Mouse (Mus musculus) forebrain, embryonic 11.5 days (tissue): ENCODE data around the gene Dnajc5g. TPM values are rescaled to one million over a fixed set of nuclear protein-coding genes. Genes with fewer than 3 reads are reported as not detected.

Experiments used
- ATAC-seq: fragments of 200-750 bp; cut with Nextera tagmentation; replicated peaks from 2 replicates; pipeline ENCODE4 v1.8.0; 2017; ENCODE audit warnings: moderate TSS enrichment; ENCODE audit not compliant: low FRiP score
- DNase-seq: peaks from one replicate; pipeline ENCODE4 v3.0.0-alpha.2; 2017; ENCODE audit warnings: low spot score
- H3K27ac ChIP-seq: fragments of 300-500 bp; sonication (generic); 2 replicates; pipeline ENCODE4 v1.5.1; 2014; ENCODE audit warnings: low read depth, low read length
- H3K27me3 ChIP-seq: fragments of 300-500 bp; sonication (generic); 2 replicates; pipeline ENCODE4 v1.6.1; 2014; ENCODE audit warnings: mild to moderate bottlenecking, low read length, mixed read lengths; ENCODE audit not compliant: control insufficient read depth, insufficient read depth
- H3K36me3 ChIP-seq: fragments of 300-500 bp; sonication (generic); 2 replicates; pipeline ENCODE4 v1.6.1; 2014; ENCODE audit warnings: mild to moderate bottlenecking, low read length, moderate library complexity, mixed read lengths; ENCODE audit not compliant: control insufficient read depth, insufficient read depth
- H3K4me1 ChIP-seq: fragments of 300-500 bp; sonication (generic); replicated peaks from 2 replicates; pipeline ENCODE4 v1.6.1; 2014; ENCODE audit warnings: low read length, mixed read lengths; ENCODE audit not compliant: control insufficient read depth, insufficient read depth
- H3K4me2 ChIP-seq: fragments of 300-500 bp; sonication (generic); 2 replicates; pipeline ENCODE4 v1.6.1; 2014; ENCODE audit warnings: low read depth, mild to moderate bottlenecking, low read length, moderate library complexity, mixed read lengths; ENCODE audit not compliant: severe bottlenecking
- H3K4me3 ChIP-seq: fragments of 300-500 bp; sonication (generic); 2 replicates; pipeline ENCODE4 v1.5.1; 2014; ENCODE audit warnings: low read depth, low read length
- H3K9ac ChIP-seq: fragments of 300-500 bp; sonication (generic); 2 replicates; pipeline ENCODE4 v1.6.1; 2014; ENCODE audit warnings: low read length
- H3K9me3 ChIP-seq: fragments of 300-500 bp; sonication (generic); 2 replicates; pipeline ENCODE4 v1.6.1; 2016; ENCODE audit warnings: low read length, mixed read lengths; ENCODE audit not compliant: control insufficient read depth
- WGBS: fragments of 180-500 bp; shearing (Covaris S2); extraction: QIAGEN DNeasy Blood & Tissue Kit; methylation state at CpG from one replicate; pipeline ENCODE4 v1.1.7; 2014; 5-methylcytosine and 5-hydroxymethylcytosine counted together
- polyA plus RNA-seq: library from polyadenylated mRNA; unstranded; fragments of >200 nt; fragmentation: Nextera tagmentation; extraction: Ambion mirVana; gene quantifications from 2 replicates; pipeline ENCODE4 v1.2.1, GENCODE M21; 2014

Gene Dnajc5g
- polyA plus RNA-seq, 1 experiment from 2014 or later, result not detected

DNA sequence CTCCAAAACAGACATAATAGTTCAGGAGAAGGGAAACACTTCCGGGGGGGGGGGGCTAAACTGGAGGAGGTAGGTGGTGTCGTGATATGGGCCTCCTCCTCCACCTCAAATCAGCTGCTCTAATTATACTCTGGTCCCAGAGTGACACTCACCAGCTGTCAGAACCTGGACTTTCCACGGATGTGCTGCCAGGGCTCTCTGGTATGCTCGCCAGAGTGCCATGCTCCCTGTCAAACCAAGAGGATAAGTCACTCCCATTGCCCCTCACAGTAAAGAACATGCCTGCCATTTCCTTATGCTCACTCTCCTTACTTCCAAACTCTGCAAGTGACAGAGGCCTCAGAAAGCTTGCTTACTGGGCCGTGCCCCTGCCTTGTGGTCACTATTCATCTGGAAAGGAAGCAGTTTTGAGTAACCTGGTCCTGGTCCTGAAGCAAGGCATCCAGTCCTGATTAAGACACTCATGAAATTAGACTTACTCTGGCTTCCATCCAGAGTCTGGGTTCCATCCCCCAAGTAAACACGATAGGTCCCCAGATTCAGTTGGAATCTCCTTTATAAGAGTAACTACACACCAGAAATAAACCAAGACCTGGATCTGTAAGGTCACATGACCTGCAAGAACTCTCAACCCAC is 47.5 kb downstream of the Dnajc5g start:
- Histone ChIP-seq H3K27ac (no peak overlapping the region), H3K9me3 (no peaks in the 10 kb centered on the region), H3K4me1 (peaks cover 5% of the 10 kb centered on the region; the same call in 1 of the 2 replicates), H3K9ac (peak overlapping the region; percentile 72), H3K36me3 (peaks cover 13% of the 10 kb centered on the region; the same call in 1 of the 2 replicates), H3K4me3 (peak overlapping the region; percentile 58), H3K27me3 (no peaks in the 10 kb centered on the region), H3K4me2 (peak overlapping the region; percentile 94)
- DNase-seq (no peak), ATAC-seq (peak; percentile 31)
- 41% methylated on average over 6 of the region's 6 CpGs for WGBS

DNA sequence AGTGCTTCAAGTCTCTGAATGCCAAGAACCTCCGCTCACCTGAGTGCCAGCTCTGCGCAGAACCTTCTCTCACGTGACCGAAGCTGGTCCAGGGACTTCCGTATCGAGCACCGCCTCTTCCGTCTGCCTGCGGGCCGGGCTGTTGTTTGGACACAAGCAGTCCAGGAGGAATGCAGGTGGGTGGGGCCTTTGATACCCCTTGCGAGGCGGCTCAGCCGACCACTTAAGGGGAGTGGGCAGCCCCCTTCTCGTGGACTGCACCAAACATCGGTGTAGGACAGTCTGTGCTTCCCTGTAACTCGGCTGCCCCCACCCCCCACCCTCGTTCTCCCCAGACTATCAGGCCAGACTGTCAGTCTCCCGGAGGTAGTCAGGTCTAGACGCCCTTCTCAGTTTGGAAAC is 48.1 kb downstream of the Dnajc5g start, which contains the start of gene Mpv17:
Mpv17 (minus strand) TSS at position 100 of the 402 bp plus-strand sequence.
- Histone ChIP-seq H3K36me3 (peaks cover 13% of the 10 kb centered on the region; the same call in 1 of the 2 replicates), H3K9me3 (no peaks in the 10 kb centered on the region), H3K9ac (peak within 1 kb of the TSS; percentile 72), H3K27ac (no peak within 1 kb of the TSS), H3K4me3 (peak within 1 kb of the TSS; percentile 58), H3K27me3 (no peaks in the 10 kb centered on the region), H3K4me1 (peaks cover 5% of the 10 kb centered on the region; the same call in 1 of the 2 replicates), H3K4me2 (peak within 1 kb of the TSS; percentile 94)
- peak; percentile 93 for ATAC-seq
- WGBS, result under 1% methylated on average over 19 of the region's 19 CpGs
- peak; percentile 88 for DNase-seq

Other genes with a start within 250 kb of the Dnajc5g start
- 49.8 and 52.2 TPM in 2 replicates for gene Tmem214, start 238.3 kb upstream of the Dnajc5g start, polyA plus RNA-seq
- 34.5 and 37.3 TPM in 2 replicates for gene Agbl5, start 217.6 kb upstream of the Dnajc5g start, polyA plus RNA-seq
- gene Ost4, start 198.5 kb upstream of the Dnajc5g start, polyA plus RNA-seq, result 339 and 356 TPM in 2 replicates
- gene Emilin1, start 192.9 kb upstream of the Dnajc5g start, polyA plus RNA-seq, result 44.6 and 44.7 TPM in 2 replicates
- 6.9 and 7.1 TPM in 2 replicates for gene Khk, start 184.9 kb upstream of the Dnajc5g start, polyA plus RNA-seq
- 6.4 and 6.8 TPM in 2 replicates for gene Cgref1, start 160.7 kb upstream of the Dnajc5g start, polyA plus RNA-seq
- 106 and 114 TPM in 2 replicates for gene Preb, start 145.9 kb upstream of the Dnajc5g start, polyA plus RNA-seq
- gene Tcf23, start 137.6 kb upstream of the Dnajc5g start, polyA plus RNA-seq, result not detected in 2 replicates
- gene Atraid, start 58.0 kb upstream of the Dnajc5g start, polyA plus RNA-seq, result 81.8 and 86.4 TPM in 2 replicates
- 10.8 and 10.9 TPM in 2 replicates for gene Slc5a6, start 57.4 kb upstream of the Dnajc5g start, polyA plus RNA-seq
- 44.3 and 55.4 TPM in 2 replicates for gene Cad, start 51.5 kb upstream of the Dnajc5g start, polyA plus RNA-seq
- 0.79 and 1.2 TPM in 2 replicates for gene Slc30a3, start 2.0 kb downstream of the Dnajc5g start, polyA plus RNA-seq
- not detected in 2 replicates for gene Trim54, start 10.4 kb downstream of the Dnajc5g start, polyA plus RNA-seq
- gene Ucn, start 32.5 kb downstream of the Dnajc5g start, polyA plus RNA-seq, result not detected in 2 replicates
- 56.3 and 57.5 TPM in 2 replicates for gene Mpv17, start 48.0 kb downstream of the Dnajc5g start, polyA plus RNA-seq
- 2.1 and 2.3 TPM in 2 replicates for gene Gm29609, start 73.6 kb downstream of the Dnajc5g start, polyA plus RNA-seq
- gene Gtf3c2, start 73.9 kb downstream of the Dnajc5g start, polyA plus RNA-seq, result 101 and 109 TPM in 2 replicates
- gene Snx17, start 86.9 kb downstream of the Dnajc5g start, polyA plus RNA-seq, result 142 and 144 TPM in 2 replicates
- gene Eif2b4, start 87.1 kb downstream of the Dnajc5g start, polyA plus RNA-seq, result 68.8 and 83.8 TPM in 2 replicates
- gene Zfp513, start 96.0 kb downstream of the Dnajc5g start, polyA plus RNA-seq, result 10.0 TPM in 2 replicates
- 177 and 193 TPM in 2 replicates for gene Ppm1g, start 114.4 kb downstream of the Dnajc5g start, polyA plus RNA-seq
- gene Nrbp1, start 134.6 kb downstream of the Dnajc5g start, polyA plus RNA-seq, result 145 and 155 TPM in 2 replicates
- gene Gm9970, start 134.9 kb downstream of the Dnajc5g start, polyA plus RNA-seq, result 0.92 TPM in 1 of 2 replicates, not detected in the other
- 5.0 and 5.1 TPM in 2 replicates for gene Krtcap3, start 145.4 kb downstream of the Dnajc5g start, polyA plus RNA-seq
- gene Ift172, start 184.8 kb downstream of the Dnajc5g start, polyA plus RNA-seq, result 42.6 and 50.4 TPM in 2 replicates
- 58.4 and 62.8 TPM in 2 replicates for gene Fndc4, start 189.8 kb downstream of the Dnajc5g start, polyA plus RNA-seq
- 0.13 TPM in 1 of 2 replicates, not detected in the other for gene Gckr, start 191.2 kb downstream of the Dnajc5g start, polyA plus RNA-seq